Mouse (Mus musculus): ENCODE results near the gene Tgm5. TPM values are rescaled to one million over a fixed set of nuclear protein-coding genes. Genes with fewer than 3 reads are reported as not detected.
"Not testable (repeated sequence)": the region's sequence is repeated elsewhere in the genome, so short reads cannot be mapped to it uniquely, and the experiment has no call there.

Tgm5 gene
- polyA plus RNA-seq, 1 experiment, result 0.04 TPM

DNA sequence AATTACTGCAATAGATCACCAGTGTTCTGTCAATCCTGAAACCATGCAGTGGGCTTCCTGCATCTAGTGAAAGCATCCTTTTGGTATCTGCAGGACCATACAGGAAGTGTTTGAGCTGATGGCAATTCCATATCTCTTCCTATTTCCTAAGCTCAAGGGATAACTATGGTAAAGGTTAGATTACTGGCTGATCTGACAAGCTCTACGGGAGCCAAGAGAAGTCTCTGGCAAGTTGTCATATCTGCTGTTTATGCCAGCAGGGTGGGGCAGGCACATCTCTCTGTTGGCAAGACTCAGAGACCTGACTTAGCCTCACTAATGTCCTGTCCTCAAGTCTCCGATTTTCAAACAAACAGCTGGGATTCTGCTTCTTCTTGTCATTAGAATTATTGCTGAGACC is 31.6 kb downstream of the Tgm5 start:
- Histone ChIP-seq H3K4me1 (ENCODE audit: control insufficient read depth, insufficient read depth, low read length) (no peaks in the 10 kb centered on the region), H3K4me3 (ENCODE audit: insufficient read depth, low read length) (no peak overlapping the region), H3K27ac (ENCODE audit: insufficient read depth, low read length) (no peak overlapping the region)
- no peak for TF ChIP-seq CTCF (IDR thresholded peaks at IDR 0.05; ENCODE audit: extremely low read depth, insufficient read depth, low read length)
- TF ChIP-seq POLR2A (IDR thresholded peaks at IDR 0.05; ENCODE audit: extremely low read depth, insufficient read depth, low read length), result no peak

DNA sequence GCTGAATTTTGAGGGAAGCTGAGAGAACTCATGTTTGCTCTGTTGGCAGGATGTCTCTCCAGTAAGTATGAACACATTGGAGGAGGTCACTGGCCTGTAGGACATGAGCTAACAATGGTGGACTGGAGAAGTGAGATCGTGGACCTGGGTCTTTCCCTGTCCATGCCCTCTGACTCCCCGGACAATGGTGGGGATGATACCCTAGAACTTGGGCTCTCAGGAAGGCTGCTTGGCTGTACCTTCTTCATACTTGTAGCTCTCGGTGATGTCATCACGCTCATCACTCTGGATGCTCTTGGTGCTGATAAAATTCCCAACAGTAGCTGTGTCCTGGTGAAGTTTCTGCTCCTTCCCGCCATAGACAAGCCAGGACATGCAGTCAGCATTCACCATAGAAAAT is 33.5 kb downstream of the Tgm5 start:
- H3K27ac ChIP-seq (ENCODE audit: insufficient read depth, low read length), result no peak overlapping the region
- no peak for TF ChIP-seq POLR2A (IDR thresholded peaks at IDR 0.05; ENCODE audit: extremely low read depth, insufficient read depth, low read length)
- no peak for TF ChIP-seq CTCF (IDR thresholded peaks at IDR 0.05; ENCODE audit: extremely low read depth, insufficient read depth, low read length)
- H3K4me3 ChIP-seq (ENCODE audit: insufficient read depth, low read length), result no peak overlapping the region
- H3K4me1 ChIP-seq (ENCODE audit: control insufficient read depth, insufficient read depth, low read length), result no peaks in the 10 kb centered on the region

DNA sequence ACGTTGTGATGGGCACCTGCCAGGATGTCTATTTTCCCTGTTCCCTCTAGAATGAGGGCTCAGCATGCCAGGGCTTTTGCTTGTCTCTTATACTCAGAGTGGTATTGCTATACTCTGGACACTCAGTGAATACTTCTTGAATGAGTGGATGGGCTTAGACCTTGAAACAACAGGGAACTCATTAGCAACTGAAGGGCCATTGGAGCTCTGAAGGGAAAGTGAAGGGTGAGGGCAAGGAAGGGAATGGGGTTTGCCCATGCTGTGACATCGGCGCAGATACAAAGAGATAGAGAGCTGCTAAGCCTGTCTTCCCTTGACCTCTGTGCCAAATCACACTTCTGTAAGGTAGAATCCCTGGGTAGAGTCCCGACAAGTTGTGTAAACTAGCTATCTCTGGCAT is 40.0 kb downstream of the Tgm5 start:
- no peak overlapping the region for H3K27ac ChIP-seq (ENCODE audit: insufficient read depth, low read length)
- H3K4me3 ChIP-seq (ENCODE audit: insufficient read depth, low read length), result no peak overlapping the region
- H3K4me1 ChIP-seq (ENCODE audit: control insufficient read depth, insufficient read depth, low read length), result no peaks in the 10 kb centered on the region
- TF ChIP-seq POLR2A (IDR thresholded peaks at IDR 0.05; ENCODE audit: extremely low read depth, insufficient read depth, low read length) (no peak), CTCF (IDR thresholded peaks at IDR 0.05; ENCODE audit: extremely low read depth, insufficient read depth, low read length) (no peak)

DNA sequence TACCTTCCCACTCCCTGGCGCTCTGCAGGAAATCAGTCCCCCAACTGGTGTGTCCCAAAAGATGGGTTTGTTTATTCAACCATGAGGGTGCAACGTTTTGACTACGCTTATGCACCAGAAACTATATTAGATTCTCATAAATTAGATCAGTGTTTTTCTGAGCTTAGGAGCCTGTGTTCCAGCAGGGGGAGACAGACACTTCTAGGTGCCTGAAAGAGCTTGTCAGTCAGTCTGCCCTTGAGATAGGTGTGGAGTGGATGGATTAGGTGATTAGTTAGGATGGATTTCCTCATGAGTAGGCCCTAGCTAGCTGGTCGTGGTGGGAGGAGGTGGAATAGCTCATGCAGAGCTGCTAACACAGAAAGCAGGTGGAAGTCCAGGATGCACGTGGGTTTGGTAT is 44.5 kb downstream of the Tgm5 start:
- H3K4me3 ChIP-seq (ENCODE audit: insufficient read depth, low read length), result no peak overlapping the region
- no peaks in the 10 kb centered on the region for H3K4me1 ChIP-seq (ENCODE audit: control insufficient read depth, insufficient read depth, low read length)
- no peak overlapping the region for H3K27ac ChIP-seq (ENCODE audit: insufficient read depth, low read length)
- TF ChIP-seq CTCF (IDR thresholded peaks at IDR 0.05; ENCODE audit: extremely low read depth, insufficient read depth, low read length), result peak; percentile 66
- no peak for TF ChIP-seq POLR2A (IDR thresholded peaks at IDR 0.05; ENCODE audit: extremely low read depth, insufficient read depth, low read length)

DNA sequence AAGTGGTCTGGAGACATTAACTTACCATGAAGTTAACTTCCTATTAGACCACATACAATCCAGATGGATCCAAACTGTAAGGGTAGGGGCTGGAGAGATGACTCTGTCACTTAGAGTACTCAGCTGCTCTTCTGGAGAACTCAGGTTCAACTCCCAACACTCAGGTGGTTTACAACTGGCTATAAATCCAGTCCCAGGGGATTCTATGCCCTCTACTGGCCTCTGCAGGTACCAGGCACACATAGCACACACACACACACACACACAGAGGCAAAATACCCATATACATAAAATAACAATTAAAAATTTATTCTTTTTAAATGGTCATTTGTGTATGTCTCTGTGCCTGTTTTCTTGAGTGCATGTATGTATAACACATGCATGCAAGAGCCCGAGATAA is 46.3 kb downstream of the Tgm5 start:
- TF ChIP-seq CTCF (IDR thresholded peaks at IDR 0.05; ENCODE audit: extremely low read depth, insufficient read depth, low read length), result no peak
- no peak overlapping the region for H3K27ac ChIP-seq (ENCODE audit: insufficient read depth, low read length)
- no peak overlapping the region for H3K4me3 ChIP-seq (ENCODE audit: insufficient read depth, low read length)
- H3K4me1 ChIP-seq (ENCODE audit: control insufficient read depth, insufficient read depth, low read length), result no peaks in the 10 kb centered on the region

DNA sequence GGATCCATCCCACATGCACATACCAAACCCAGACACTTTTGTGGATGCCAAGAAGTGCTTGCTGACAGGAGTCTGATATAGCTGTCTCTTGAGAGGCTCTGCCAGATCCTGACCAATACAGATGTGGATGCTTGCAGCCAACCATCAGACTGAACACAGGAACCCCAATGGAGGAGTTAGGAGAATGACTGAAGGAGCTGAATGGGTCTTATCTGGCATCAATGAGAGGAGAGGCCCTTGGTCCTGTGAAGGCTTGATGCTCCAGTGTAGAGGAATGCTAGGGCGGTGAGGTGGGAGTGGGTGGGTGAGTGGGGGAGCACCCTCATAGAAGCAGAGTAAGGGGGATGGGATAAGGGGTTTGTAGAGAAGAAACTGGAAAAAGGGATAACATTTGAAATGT is 46.8 kb downstream of the Tgm5 start:
- not testable (repeated sequence) for H3K4me1 ChIP-seq (ENCODE audit: control insufficient read depth, insufficient read depth, low read length); H3K4me3 ChIP-seq (ENCODE audit: insufficient read depth, low read length); H3K27ac ChIP-seq (ENCODE audit: insufficient read depth, low read length)

DNA sequence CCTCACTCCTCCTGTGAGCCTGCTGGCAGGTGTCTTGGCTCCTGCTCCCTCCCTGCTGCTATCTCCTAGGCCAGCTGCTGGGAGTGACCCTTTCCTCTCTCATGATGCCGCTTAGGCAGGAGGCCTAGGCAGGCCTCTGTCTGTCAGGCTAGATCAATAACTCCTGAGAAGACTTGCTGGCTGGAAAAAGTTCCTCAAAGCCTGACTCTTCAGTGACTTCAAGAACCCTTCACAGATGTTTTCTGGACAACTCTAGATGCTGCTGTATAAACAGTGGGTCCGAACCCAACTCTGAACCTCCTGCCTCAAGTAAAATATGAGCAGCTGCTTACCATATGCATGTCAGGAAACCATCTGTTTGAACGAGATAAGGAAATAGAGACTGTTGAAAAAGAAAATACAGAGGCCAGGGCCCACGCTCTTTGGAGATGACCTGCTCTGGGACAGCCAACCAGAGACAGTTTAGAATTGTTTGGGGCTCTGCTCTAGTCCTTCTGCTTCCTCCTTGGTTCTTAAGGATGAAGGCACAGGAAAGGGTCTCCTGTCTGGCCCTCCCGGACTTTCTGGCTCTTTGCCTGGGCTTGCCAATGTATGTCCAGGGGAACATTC is 48.8 kb downstream of the Tgm5 start, which contains the start of gene Epb42:
Gene Epb42, minus strand, starts transcription at position 340 of the 609 bp plus-strand sequence.
- Histone ChIP-seq H3K4me3 (ENCODE audit: insufficient read depth, low read length) (no peak within 1 kb of the TSS), H3K27ac (ENCODE audit: insufficient read depth, low read length) (no peak within 1 kb of the TSS), H3K4me1 (ENCODE audit: control insufficient read depth, insufficient read depth, low read length) (no peaks in the 10 kb centered on the region)
- TF ChIP-seq POLR2A (IDR thresholded peaks at IDR 0.05; ENCODE audit: extremely low read depth, insufficient read depth, low read length) (no peak), CTCF (IDR thresholded peaks at IDR 0.05; ENCODE audit: extremely low read depth, insufficient read depth, low read length) (no peak)

DNA sequence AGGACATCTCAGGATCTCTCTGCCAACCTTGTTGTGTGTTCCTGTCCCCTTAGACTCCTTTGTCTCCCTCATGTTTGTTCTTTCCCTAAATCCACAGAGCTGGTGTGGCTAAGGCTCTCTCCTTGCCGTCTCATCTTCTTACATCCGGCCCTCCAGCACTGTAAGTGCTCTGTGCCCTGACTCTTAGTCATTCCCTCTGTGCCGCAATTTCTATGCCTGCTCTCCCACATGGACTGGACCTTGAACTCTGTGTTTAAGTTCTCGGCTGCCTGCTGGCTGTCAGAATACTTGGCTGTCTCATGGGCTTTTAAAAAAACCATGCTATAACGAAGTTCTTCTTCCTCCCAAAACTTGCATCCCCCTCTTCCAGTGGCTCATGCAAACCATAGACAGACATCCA is 62.7 kb downstream of the Tgm5 start:
- TF ChIP-seq CTCF (IDR thresholded peaks at IDR 0.05; ENCODE audit: extremely low read depth, insufficient read depth, low read length), result no peak
- no peak for TF ChIP-seq POLR2A (IDR thresholded peaks at IDR 0.05; ENCODE audit: extremely low read depth, insufficient read depth, low read length)
- Histone ChIP-seq H3K27ac (ENCODE audit: insufficient read depth, low read length) (no peak overlapping the region), H3K4me3 (ENCODE audit: insufficient read depth, low read length) (no peak overlapping the region), H3K4me1 (ENCODE audit: control insufficient read depth, insufficient read depth, low read length) (no peaks in the 10 kb centered on the region)

DNA sequence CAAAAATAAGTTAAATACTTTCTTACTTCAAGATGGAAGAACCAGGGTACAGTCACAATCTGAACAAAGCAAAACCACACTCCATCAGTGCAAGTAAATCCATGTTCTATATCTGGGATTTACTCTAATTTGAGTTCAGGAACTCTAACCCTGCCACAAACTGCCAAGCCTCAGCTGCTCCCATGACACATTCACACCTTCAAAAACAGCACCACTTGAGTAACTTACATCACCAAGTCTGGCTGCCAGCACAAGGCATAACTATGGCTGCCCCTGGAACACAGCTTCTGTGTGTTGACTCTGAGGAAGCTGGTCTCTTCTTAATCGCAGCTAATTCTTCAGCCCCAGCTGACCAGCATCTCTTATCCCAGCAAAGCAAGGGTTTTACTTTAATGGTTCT is 68.5 kb downstream of the Tgm5 start:
- H3K4me1 ChIP-seq (ENCODE audit: control insufficient read depth, insufficient read depth, low read length), result no peaks in the 10 kb centered on the region
- H3K27ac ChIP-seq (ENCODE audit: insufficient read depth, low read length), result no peak overlapping the region
- H3K4me3 ChIP-seq (ENCODE audit: insufficient read depth, low read length), result no peak overlapping the region
- TF ChIP-seq POLR2A (IDR thresholded peaks at IDR 0.05; ENCODE audit: extremely low read depth, insufficient read depth, low read length) (no peak), CTCF (IDR thresholded peaks at IDR 0.05; ENCODE audit: extremely low read depth, insufficient read depth, low read length) (no peak)

DNA sequence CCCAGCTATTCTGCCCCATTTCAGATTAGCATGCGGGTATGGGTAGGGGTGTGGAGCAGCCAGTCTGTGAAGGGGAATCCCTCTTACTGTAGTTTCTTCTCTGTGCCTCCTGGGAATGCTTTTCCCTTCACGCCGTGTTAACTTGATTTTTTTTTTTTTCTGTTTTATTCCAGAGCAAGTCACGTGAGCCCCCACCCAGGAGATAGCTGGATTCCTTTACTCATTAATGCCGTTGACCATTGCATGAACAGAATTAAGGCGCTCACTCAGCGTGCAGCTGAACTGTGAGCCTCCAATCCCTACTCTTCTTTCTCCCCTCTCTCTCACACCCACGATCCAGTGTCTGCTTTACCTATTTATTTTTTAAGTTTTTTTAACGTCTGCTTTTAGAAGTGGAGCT is 69.4 kb downstream of the Tgm5 start:
- Histone ChIP-seq H3K4me1 (ENCODE audit: control insufficient read depth, insufficient read depth, low read length) (no peaks in the 10 kb centered on the region), H3K27ac (ENCODE audit: insufficient read depth, low read length) (no peak overlapping the region), H3K4me3 (ENCODE audit: insufficient read depth, low read length) (no peak overlapping the region)
- TF ChIP-seq POLR2A (IDR thresholded peaks at IDR 0.05; ENCODE audit: extremely low read depth, insufficient read depth, low read length) (no peak), CTCF (IDR thresholded peaks at IDR 0.05; ENCODE audit: extremely low read depth, insufficient read depth, low read length) (no peak)

DNA sequence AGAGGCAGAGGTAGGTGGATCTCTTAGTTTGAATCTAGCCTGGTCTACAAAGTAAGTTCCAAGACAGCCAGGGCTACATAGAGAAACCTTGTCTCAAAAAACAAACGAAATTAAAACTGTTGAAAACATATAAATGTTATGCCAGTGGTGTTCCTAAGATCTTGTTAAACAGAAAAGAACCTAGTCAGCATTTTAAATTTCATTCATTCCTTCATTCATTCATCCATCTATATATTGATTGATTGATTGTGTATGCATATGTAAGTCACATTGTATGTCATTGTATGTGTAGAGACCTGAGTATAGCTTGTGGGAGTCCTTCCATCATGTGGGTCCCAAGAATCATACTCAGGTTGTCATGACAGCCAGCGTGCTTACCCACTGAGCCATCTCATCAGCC is 70.1 kb downstream of the Tgm5 start:
- TF ChIP-seq POLR2A (IDR thresholded peaks at IDR 0.05; ENCODE audit: extremely low read depth, insufficient read depth, low read length), result no peak
- TF ChIP-seq CTCF (IDR thresholded peaks at IDR 0.05; ENCODE audit: extremely low read depth, insufficient read depth, low read length), result no peak
- H3K4me3 ChIP-seq (ENCODE audit: insufficient read depth, low read length), result no peak overlapping the region

More for the DNA sequence above, 70.1 kb downstream of the Tgm5 start:
- Histone ChIP-seq H3K4me1 (ENCODE audit: control insufficient read depth, insufficient read depth, low read length) (no peaks in the 10 kb centered on the region), H3K27ac (ENCODE audit: insufficient read depth, low read length) (no peak overlapping the region)
